Mouse (Mus musculus) hindbrain, embryonic 11.5 days (tissue): ENCODE results near the gene Gsg1. TPM values are rescaled to one million over a fixed set of nuclear protein-coding genes. Genes with fewer than 3 reads are reported as not detected.

ENCODE experiments used
- ATAC-seq: fragments of 200-750 bp; cut with Nextera tagmentation; 2 replicates; pipeline ENCODE4 v1.8.0; 2017; ENCODE audit warnings: mild to moderate bottlenecking, moderate TSS enrichment, moderate library complexity; ENCODE audit not compliant: low FRiP score
- DNase-seq: peaks from one replicate; pipeline ENCODE4 v3.0.0-alpha.2; 2015; ENCODE audit warnings: low spot score
- H3K27ac ChIP-seq: fragments of 300-500 bp; sonication (generic); 2 replicates; pipeline ENCODE4 v1.5.1; 2014; ENCODE audit warnings: mild to moderate bottlenecking, low read depth, low read length
- H3K27me3 ChIP-seq: fragments of 300-500 bp; sonication (generic); 2 replicates; pipeline ENCODE4 v1.6.1; 2014; ENCODE audit warnings: mild to moderate bottlenecking, low read length, moderate library complexity, mixed read lengths; ENCODE audit not compliant: control insufficient read depth, insufficient read depth
- H3K36me3 ChIP-seq: fragments of 300-500 bp; sonication (generic); 2 replicates; pipeline ENCODE4 v1.6.1; 2014; ENCODE audit warnings: mild to moderate bottlenecking, low read length, moderate library complexity, mixed read lengths; ENCODE audit not compliant: control insufficient read depth, insufficient read depth
- H3K4me1 ChIP-seq: fragments of 300-500 bp; sonication (generic); replicated peaks from 2 replicates; pipeline ENCODE4 v1.6.1; 2014; ENCODE audit warnings: low read length, mixed read lengths; ENCODE audit not compliant: control insufficient read depth, insufficient read depth
- H3K4me2 ChIP-seq: fragments of 300-500 bp; sonication (generic); replicated peaks from 2 replicates; pipeline ENCODE4 v1.6.1; 2014; ENCODE audit warnings: mild to moderate bottlenecking, low read depth, low read length
- H3K4me3 ChIP-seq: fragments of 300-500 bp; sonication (generic); 2 replicates; pipeline ENCODE4 v1.5.1; 2014; ENCODE audit warnings: low read depth, low read length
- H3K9ac ChIP-seq: fragments of 300-500 bp; sonication (generic); 2 replicates; pipeline ENCODE4 v1.6.1; 2014; ENCODE audit warnings: low read depth, low read length
- H3K9me3 ChIP-seq: fragments of 300-500 bp; sonication (generic); 2 replicates; pipeline ENCODE4 v1.6.1; 2016; ENCODE audit warnings: low read length; ENCODE audit not compliant: control insufficient read depth
- WGBS: fragments of 180-500 bp; shearing (Covaris S2); extraction: QIAGEN DNeasy Blood & Tissue Kit; methylation state at CpG from one replicate; pipeline ENCODE4 v1.1.7; 2014; 5-methylcytosine and 5-hydroxymethylcytosine counted together
- polyA plus RNA-seq: library from polyadenylated mRNA; unstranded; fragments of >200 nt; fragmentation: Nextera tagmentation; extraction: Ambion mirVana; gene quantifications from 2 replicates; pipeline ENCODE4 v1.2.1, GENCODE M21; 2014

The Gsg1 gene
- polyA plus RNA-seq, 1 experiment from 2014 or later = 0.66 TPM

DNA sequence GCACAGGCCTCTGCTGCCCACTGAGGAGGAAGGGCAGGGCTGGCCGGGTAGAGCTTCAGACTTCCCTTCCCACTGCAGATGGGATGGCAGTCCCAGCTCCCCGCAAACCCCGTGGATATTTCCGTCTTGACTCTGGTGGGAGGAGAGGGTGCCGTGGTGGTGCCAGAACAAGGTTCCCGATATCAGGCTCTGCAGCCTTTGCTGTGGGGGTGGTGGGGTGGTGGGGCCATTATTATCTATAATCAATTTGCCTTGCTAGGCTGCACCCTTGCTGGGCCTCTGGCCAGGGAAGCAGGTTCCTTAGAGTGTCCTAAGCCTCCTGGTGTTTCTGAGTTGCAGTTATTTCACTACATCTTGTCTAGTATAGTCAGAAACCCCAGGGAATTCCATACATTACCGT, 43.0 kb downstream of the Gsg1 start:
- Histone ChIP-seq H3K9ac (no peak overlapping the region), H3K27ac (no peak overlapping the region), H3K36me3 (no peaks in the 10 kb centered on the region), H3K27me3 (no peaks in the 10 kb centered on the region), H3K4me3 (no peak overlapping the region), H3K4me2 (no peak overlapping the region), H3K9me3 (no peaks in the 10 kb centered on the region), H3K4me1 (no peaks in the 10 kb centered on the region)
- ATAC-seq (no peak), DNase-seq (no peak)
- 73% methylated on average over 7 of the region's 7 CpGs for WGBS

DNA sequence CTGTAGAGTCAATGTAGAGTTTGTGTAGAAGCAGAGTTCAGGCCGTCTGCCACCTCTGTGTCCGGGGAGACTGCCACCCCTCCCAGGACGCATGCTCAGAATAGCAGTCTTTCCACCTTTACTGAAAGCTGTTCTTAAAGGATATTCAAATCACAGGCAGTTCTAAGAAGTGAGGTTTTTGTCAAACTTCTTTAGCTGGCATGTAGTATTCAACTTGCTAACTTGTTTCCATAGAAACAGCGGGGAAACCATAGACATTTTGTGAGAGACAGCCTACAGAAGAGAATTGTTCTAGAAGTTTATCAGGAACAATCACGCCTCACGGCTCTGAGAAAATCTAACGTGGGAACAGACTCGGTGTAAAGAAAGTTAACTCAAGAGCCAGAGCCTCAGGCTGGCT, 47.2 kb downstream of the Gsg1 start:
- Histone ChIP-seq H3K4me2 (no peak overlapping the region), H3K4me3 (no peak overlapping the region), H3K4me1 (no peaks in the 10 kb centered on the region), H3K9me3 (no peaks in the 10 kb centered on the region), H3K27me3 (no peaks in the 10 kb centered on the region), H3K27ac (no peak overlapping the region), H3K9ac (no peak overlapping the region), H3K36me3 (no peaks in the 10 kb centered on the region)
- no peak for DNase-seq
- WGBS = 57% methylated on average over 8 of the region's 8 CpGs
- no peak for ATAC-seq

DNA sequence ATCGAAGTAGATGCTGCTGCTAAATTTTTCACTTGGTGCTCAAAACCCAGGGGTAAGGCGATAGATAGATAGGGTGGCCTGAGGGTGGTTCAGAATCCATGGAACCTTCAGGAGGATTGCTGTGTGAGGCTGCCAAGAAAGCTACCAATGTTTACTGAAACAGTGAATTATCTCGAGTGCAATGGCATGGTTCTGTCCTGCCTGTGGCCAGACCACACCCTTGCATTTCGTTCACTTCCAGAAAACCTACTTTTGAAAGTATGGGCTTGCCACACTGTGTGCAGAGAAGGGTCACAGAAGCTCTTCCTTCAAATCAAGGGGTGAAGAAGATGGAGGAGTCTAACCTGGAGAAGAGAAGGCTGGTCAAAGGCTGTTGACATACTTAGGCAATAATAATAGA, 48.3 kb downstream of the Gsg1 start:
- Histone ChIP-seq H3K4me1 (no peaks in the 10 kb centered on the region), H3K9ac (no peak overlapping the region), H3K27ac (no peak overlapping the region), H3K4me2 (no peak overlapping the region), H3K4me3 (no peak overlapping the region), H3K36me3 (no peaks in the 10 kb centered on the region), H3K9me3 (no peaks in the 10 kb centered on the region), H3K27me3 (no peaks in the 10 kb centered on the region)
- DNase-seq (no peak), ATAC-seq (no peak)
- WGBS = 87% methylated on average over 4 of the region's 4 CpGs

DNA sequence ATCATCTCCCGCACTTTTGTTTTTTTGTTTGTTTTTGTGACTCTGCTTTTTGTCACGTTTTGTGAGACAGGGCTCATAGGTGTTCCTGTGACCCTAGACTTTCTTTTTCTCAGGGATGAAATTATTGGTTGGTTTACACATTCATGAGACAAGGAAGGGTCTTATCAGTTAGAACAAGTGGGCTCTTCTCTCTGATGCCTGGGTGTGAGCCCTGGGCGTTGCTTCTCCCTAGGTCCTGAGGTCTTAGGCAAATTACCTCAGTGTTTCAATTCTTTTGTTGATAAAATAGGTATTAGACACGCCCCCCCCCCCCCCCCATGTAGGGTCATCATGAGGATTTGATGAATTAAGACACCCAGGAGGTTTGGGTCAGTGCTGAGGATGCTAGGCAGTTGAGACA, 49.3 kb downstream of the Gsg1 start:
- H3K4me1 ChIP-seq = no peaks in the 10 kb centered on the region
- 65% methylated on average over 4 of the region's 4 CpGs for WGBS

DNA sequence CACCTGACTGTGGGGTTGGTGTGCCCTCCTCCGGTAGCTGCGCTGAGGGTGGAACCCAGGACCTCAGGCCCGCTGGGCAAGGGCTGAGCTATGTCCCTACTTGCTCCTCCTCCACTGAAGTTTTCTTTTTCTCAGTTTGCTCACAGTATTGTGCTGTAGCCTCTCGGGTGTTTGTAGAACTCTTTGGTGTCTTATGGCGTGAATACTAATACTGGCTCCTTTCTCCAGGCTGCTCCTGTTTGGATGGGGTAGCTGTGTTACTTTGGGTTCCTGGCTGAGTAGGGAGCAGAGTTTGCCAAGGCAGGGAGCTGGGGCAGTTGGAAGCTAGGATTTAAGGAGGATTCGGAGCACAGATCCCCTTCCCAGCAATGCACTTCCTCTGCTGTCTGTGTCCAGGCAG, 50.4 kb downstream of the Gsg1 start:
- Histone ChIP-seq H3K9me3 (no peaks in the 10 kb centered on the region), H3K4me2 (no peak overlapping the region), H3K4me1 (no peaks in the 10 kb centered on the region), H3K4me3 (no peak overlapping the region), H3K27ac (no peak overlapping the region), H3K27me3 (no peaks in the 10 kb centered on the region), H3K36me3 (no peaks in the 10 kb centered on the region), H3K9ac (no peak overlapping the region)
- DNase-seq (no peak), ATAC-seq (no peak)
- 62% methylated on average over 6 of the region's 6 CpGs for WGBS

More for the DNA sequence above, 49.3 kb downstream of the Gsg1 start:
- no peaks in the 10 kb centered on the region for H3K27me3 ChIP-seq
- no peak overlapping the region for H3K27ac ChIP-seq
- no peak overlapping the region for H3K4me2 ChIP-seq
- DNase-seq (no peak), ATAC-seq (no peak)
- no peak overlapping the region for H3K9ac ChIP-seq
- H3K4me3 ChIP-seq = no peak overlapping the region
- no peaks in the 10 kb centered on the region for H3K36me3 ChIP-seq
- no peaks in the 10 kb centered on the region for H3K9me3 ChIP-seq

DNA sequence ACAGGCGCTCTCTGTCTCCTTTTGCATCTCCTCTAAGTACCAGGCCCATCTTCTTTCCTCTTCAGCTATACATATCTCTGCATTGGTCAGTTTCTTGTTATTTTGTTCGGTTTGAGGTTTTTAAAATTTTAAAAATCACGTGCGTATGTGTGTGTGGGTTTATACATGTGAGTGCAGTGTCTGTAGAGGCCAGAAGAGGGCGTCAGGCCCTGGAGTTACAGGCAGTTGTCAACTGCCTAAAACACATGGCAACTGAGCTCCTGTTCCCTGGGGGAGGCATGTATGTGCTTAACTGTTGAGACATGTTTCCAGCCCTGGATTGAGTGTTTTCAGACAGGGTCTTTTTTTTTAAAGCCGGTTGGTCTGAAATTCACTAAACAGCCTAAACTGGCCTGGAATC, 51.5 kb downstream of the Gsg1 start:
- Histone ChIP-seq H3K4me2 (no peak overlapping the region), H3K27ac (no peak overlapping the region), H3K9me3 (no peaks in the 10 kb centered on the region), H3K27me3 (no peaks in the 10 kb centered on the region), H3K36me3 (no peaks in the 10 kb centered on the region), H3K9ac (no peak overlapping the region), H3K4me1 (no peaks in the 10 kb centered on the region), H3K4me3 (no peak overlapping the region)
- 88% methylated on average over 6 of the region's 6 CpGs for WGBS
- no peak for ATAC-seq
- no peak for DNase-seq

DNA sequence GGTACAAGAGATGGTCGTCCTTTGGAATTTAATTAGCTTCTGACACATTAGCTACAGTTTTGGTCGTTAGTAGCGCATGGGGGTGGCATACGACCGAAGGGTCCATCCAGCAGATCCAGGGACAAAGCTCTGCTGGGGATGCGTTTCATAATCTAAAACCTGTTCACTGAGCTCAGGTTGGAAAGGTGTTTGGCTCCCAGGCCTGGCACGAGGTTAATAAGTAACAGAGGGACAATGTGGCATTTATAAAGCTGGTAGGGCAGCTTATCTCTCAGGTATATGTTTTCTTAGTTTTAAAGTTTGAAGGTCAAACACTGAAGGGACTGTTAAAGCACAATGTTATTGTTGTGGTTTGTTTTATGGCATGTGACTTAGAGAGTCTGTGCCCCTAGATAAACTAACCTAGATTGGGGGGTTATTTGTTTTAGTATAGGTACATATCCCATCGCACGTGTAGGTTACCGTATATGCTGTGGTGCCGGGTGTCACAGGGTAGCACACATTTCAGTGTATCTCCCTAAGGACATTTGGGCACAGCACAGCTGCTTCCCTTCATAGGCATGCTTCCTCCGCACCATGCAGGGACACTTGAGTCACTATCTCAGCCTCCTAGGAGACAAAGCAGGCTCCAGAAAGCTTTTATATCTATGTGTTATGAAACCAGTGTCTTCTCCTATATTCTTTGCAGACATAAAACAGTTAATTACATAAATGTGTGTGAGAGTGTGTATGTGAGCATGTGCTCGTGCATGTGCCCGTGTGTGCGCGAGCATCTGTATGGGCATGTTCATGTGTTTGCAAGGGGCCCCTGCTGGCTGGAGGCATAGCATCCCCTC, 53.8 kb downstream of the Gsg1 start:
- DNase-seq (no peak), ATAC-seq (no peak)
- Histone ChIP-seq H3K4me2 (no peak overlapping the region), H3K27ac (no peak overlapping the region), H3K4me1 (no peaks in the 10 kb centered on the region), H3K9ac (no peak overlapping the region), H3K4me3 (no peak overlapping the region), H3K27me3 (no peaks in the 10 kb centered on the region), H3K36me3 (no peaks in the 10 kb centered on the region), H3K9me3 (no peaks in the 10 kb centered on the region)
- 89% methylated on average over 16 of the region's 16 CpGs for WGBS

DNA sequence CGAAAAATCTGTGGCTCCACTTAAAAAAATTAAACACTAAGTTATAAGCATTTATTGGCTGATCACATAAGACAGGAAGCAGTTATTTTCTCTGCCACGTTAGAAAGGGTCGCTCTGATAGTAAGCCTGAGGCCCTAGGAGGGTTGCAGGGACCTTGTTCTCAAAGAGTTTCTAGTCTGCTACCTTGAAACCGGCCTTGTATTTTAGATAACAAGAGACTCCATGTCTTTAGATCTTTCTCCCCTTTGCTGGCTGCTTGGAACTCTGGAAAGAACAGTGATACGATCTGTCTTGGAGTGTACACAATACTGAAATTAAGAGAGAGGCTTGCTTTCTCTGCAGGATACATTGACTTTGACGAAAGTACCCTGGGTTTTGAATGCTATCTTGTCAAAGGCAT, 55.4 kb downstream of the Gsg1 start:
- Histone ChIP-seq H3K4me2 (peak overlapping the region; percentile 91), H3K27ac (no peak overlapping the region), H3K4me3 (peak overlapping the region; percentile 79), H3K27me3 (no peaks in the 10 kb centered on the region), H3K36me3 (no peaks in the 10 kb centered on the region), H3K9me3 (no peaks in the 10 kb centered on the region), H3K9ac (peak overlapping the region; percentile 83; the same call in 1 of the 2 replicates), H3K4me1 (no peaks in the 10 kb centered on the region)
- ATAC-seq (no peak), DNase-seq (no peak)
- WGBS = 55% methylated on average over 6 of the region's 6 CpGs

DNA sequence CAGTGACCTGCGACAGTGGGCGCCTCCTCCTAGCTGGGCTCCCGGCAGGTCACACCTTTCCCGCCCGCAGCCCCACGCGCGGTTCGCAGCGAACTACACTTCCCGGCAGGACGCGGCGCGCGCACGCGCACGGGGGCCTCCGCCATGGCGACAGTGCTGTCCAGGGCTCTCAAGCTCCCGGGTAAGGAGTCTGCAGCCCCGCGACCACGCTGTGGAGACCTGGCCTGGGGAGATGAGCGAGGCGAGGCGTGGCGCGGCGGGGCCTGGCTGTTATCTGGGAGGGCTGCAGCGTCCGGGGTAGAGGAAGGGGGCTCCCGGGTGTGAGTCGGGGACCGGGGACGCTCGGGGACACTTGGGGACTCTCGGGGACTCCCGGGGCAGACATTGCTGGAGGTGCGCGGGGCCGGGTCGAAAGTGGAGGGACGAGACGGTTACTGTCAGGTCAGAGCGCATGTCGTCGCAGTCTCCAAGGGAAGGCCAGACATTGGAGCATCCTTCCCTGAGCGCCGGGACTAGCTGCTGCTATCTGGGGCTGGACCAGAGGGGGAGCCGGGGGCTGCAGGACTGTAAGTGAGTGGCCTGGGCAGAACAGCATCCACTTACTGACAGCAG, 56.1 kb downstream of the Gsg1 start, which contains the start of the genes Fam234b and Hebp1:
Gene Fam234b (plus strand): TSS at position 57 of the 612 bp plus-strand sequence.
Gene Hebp1 (minus strand): TSS at position 102 of the 612 bp plus-strand sequence.
- peak; percentile 92 for ATAC-seq
- peak; percentile 86 for DNase-seq
- Histone ChIP-seq H3K9me3 (no peaks in the 10 kb centered on the region), H3K27me3 (no peaks in the 10 kb centered on the region), H3K27ac (peak within 1 kb of the TSS; percentile 79), H3K4me2 (peak within 1 kb of the TSS; percentile 91), H3K36me3 (no peaks in the 10 kb centered on the region), H3K4me1 (no peaks in the 10 kb centered on the region), H3K9ac (peak within 1 kb of the TSS; percentile 83), H3K4me3 (peak within 1 kb of the TSS; percentile 79)
- under 1% methylated on average over 52 of the region's 52 CpGs for WGBS
